Mouse (Mus musculus) forebrain, embryonic 16.5 days (tissue): ENCODE results near the gene Atxn2. TPM values are rescaled to one million over a fixed set of nuclear protein-coding genes. Genes with fewer than 3 reads are reported as not detected.
A peak's percentile ranks its signal among the peaks of the same experiment; 100 is the strongest.
"Not testable (repeated sequence)": the region's sequence is repeated elsewhere in the genome, so short reads cannot be mapped to it uniquely, and the experiment has no call there.

Experiments used
- ATAC-seq: fragments of 200-750 bp; cut with Nextera tagmentation; 2 replicates; pipeline ENCODE4 v1.8.0; 2017; ENCODE audit warnings: mild to moderate bottlenecking, moderate library complexity
- H3K27ac ChIP-seq: fragments of 300-500 bp; sonication (generic); 2 replicates; pipeline ENCODE4 v1.5.1; 2014; ENCODE audit warnings: low read length, control low read depth
- H3K27me3 ChIP-seq: fragments of 300-500 bp; sonication (generic); replicated peaks from 2 replicates; pipeline ENCODE4 v1.6.1; 2014; ENCODE audit warnings: low read length; ENCODE audit not compliant: control insufficient read depth, insufficient read depth
- H3K36me3 ChIP-seq: fragments of 300-500 bp; sonication (generic); 2 replicates; pipeline ENCODE4 v1.6.1; 2014; ENCODE audit not compliant: control insufficient read depth, insufficient read depth
- H3K4me1 ChIP-seq: fragments of 300-500 bp; sonication (generic); replicated peaks from 2 replicates; pipeline ENCODE4 v1.6.1; 2014; ENCODE audit warnings: low read length; ENCODE audit not compliant: control insufficient read depth, insufficient read depth
- H3K4me2 ChIP-seq: fragments of 300-500 bp; sonication (generic); 2 replicates; pipeline ENCODE4 v1.6.1; 2014; ENCODE audit warnings: mild to moderate bottlenecking, low read length, control low read depth
- H3K4me3 ChIP-seq: fragments of 300-500 bp; sonication (generic); replicated peaks from 2 replicates; pipeline ENCODE4 v1.5.1; 2014; ENCODE audit warnings: mild to moderate bottlenecking, low read length, control low read depth
- H3K9ac ChIP-seq: fragments of 300-500 bp; sonication (generic); replicated peaks from 2 replicates; pipeline ENCODE4 v1.6.1; 2014; ENCODE audit warnings: low read depth, low read length, control low read depth
- H3K9me3 ChIP-seq: fragments of 300-500 bp; sonication (generic); 2 replicates; pipeline ENCODE4 v1.6.1; 2016; ENCODE audit warnings: low read length; ENCODE audit not compliant: control insufficient read depth
- WGBS: fragments of 180-500 bp; shearing (Covaris S2); extraction: QIAGEN DNeasy Blood & Tissue Kit; methylation state at CpG from one replicate; pipeline ENCODE4 v1.1.7; 2014; 5-methylcytosine and 5-hydroxymethylcytosine counted together
- polyA plus RNA-seq: library from polyadenylated mRNA; unstranded; fragments of >200 nt; fragmentation: Nextera tagmentation; extraction: Ambion mirVana; gene quantifications from 2 replicates; pipeline ENCODE4 v1.2.1, GENCODE M21; 2015

Atxn2 gene
- polyA plus RNA-seq, 1 experiment from 2014 or later, result 58.3 TPM

DNA sequence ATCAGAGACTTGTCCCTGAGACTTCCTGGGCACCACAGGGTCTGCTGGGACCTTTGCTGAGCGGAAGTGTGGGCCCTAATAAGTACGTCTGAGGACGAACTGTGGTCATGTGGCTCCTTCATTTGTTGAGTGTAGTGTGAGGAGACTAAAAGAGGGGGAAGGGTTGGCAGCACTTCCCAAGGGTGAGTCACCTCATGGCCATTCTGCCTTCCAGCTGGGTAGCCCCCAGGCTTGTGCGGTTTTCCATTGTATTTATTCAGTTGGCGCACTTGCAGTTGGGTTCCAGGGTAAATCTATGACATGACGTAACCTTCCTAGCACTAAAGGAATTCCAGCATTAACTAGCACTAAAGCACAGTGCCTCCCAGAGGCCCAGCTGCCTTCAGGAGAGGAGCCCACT lies 25.6 kb upstream of the Atxn2 start:
- peak; percentile 20; the same call in 1 of the 2 replicates for ATAC-seq
- Histone ChIP-seq H3K9me3 (no peaks in the 10 kb centered on the region), H3K27me3 (no peaks in the 10 kb centered on the region), H3K4me1 (peaks cover 2% of the 10 kb centered on the region), H3K36me3 (peaks cover 29% of the 10 kb centered on the region), H3K4me3 (no peak overlapping the region), H3K27ac (no peak overlapping the region), H3K9ac (no peak overlapping the region), H3K4me2 (no peak overlapping the region)
- WGBS, result 68% methylated on average over 6 of the region's 6 CpGs

DNA sequence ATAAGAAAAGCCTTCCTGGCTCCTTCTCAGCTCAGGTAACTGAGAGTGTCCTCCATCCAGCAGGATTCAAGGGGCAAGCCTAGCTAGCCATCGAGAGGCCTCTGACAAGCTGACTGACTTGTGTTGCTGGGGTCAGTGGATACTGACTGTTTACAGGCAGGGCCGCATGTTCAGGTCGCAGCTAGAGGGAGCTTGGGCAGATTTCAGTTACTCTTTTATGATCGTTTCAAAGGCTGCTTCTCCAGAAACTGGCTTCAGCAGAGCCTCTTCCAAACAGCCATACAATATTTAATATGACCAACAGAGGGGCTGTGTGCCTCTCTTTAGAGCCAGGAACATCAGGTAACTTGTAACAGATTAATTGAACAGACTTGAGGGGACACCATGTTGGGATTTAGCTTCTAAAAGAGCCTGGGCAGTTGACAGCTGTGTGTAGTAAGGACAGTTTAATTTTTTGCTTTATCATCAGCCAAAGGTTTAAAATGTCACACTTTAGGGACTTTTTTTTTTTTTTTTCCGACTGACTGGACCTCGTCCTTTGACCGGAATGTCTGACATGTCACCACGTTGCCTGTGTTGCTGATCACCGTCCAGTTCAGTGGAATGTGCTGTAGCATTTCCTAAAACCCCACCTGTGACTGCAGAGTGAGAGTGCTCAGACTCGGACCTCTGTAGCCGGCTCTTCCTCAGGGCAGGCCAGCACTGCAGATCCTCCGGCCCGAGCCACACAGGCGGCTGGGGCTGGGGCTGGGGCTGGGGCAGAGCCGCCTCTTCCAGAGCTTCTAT lies 24.8 kb upstream of the Atxn2 start:
- Histone ChIP-seq H3K4me3 (no peak overlapping the region), H3K27me3 (no peaks in the 10 kb centered on the region), H3K4me2 (no peak overlapping the region), H3K36me3 (peaks cover 27% of the 10 kb centered on the region), H3K9me3 (no peaks in the 10 kb centered on the region), H3K27ac (no peak overlapping the region), H3K9ac (no peak overlapping the region), H3K4me1 (peaks cover 9% of the 10 kb centered on the region)
- ATAC-seq, result no peak
- WGBS, result 84% methylated on average over 15 of the region's 15 CpGs

DNA sequence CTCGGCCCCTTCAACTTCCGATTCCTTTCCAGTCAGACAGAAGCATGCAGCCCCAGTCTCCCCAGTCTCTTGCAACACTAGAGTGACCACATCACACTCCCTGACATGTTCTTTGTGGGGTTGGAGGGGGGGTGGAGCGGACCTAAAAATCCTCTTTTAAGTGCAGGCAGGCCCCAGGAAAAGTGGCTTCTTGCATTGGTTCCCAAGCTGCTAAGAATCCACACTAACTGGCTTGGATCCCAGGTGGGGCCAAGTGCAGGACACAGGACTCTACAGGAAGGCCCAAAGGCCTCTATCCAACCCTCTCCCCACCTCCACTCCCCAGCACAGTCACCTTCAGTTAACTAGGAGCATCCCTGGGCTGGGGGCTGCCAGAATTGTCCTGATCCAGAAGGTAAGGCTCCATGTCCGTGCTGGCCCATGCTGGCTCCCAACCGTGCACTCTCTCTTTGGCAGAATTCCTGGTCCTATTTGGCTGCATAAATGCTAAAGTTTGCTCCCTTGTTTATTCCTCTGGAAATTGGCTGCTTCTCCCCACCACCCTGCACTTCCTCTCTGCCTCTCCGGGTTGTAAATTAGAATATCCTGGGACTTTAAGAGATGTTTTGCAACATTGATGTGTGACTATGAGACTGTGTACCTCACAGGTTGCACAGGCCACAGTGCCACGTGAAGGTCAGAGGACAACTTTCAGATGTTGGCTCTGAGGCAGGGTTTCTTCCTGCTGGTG lies 20.5 kb upstream of the Atxn2 start:
- H3K27me3 ChIP-seq, result no peaks in the 10 kb centered on the region
- H3K27ac ChIP-seq, result peak overlapping the region; percentile 67
- H3K4me2 ChIP-seq, result no peak overlapping the region
- no peak overlapping the region for H3K4me3 ChIP-seq
- 66% methylated on average over 7 of the region's 7 CpGs for WGBS
- no peak overlapping the region for H3K9ac ChIP-seq
- ATAC-seq, result no peak
- no peaks in the 10 kb centered on the region for H3K9me3 ChIP-seq
- peaks cover 9% of the 10 kb centered on the region for H3K4me1 ChIP-seq
- peaks cover 12% of the 10 kb centered on the region for H3K36me3 ChIP-seq

- H3K4me1 ChIP-seq, H3K9ac ChIP-seq, H3K9me3 ChIP-seq, H3K36me3 ChIP-seq, ATAC-seq, H3K27me3 ChIP-seq, H3K4me2 ChIP-seq, H3K4me3 ChIP-seq, H3K27ac ChIP-seq: not testable (repeated sequence)
- 69% methylated on average over 7 of the region's 7 CpGs for WGBS
These were observed 19.7 kb upstream of the Atxn2 start for GRCm38 (mm10) chr5:121691436-121691835.

DNA sequence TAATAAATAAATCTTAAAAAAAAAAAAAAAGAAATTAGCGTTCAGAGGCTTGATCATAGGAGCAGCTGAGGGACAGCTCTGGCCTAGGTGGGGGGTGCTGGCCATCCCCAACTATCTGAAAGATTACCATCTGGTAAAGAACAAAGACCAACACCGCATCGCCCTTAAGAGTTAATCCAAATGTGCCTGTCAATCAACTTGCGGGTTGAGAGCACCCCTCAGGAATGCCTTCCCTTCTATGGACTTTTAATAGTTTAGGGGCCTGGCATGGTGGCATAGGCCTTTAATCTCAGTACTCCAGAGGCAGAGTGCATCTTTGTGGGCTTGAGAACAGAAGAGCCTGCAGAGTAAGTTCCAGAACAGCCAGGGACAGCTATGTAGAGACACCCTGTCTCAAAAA lies 18.2 kb upstream of the Atxn2 start:
- ATAC-seq, result no peak
- WGBS, result 72% methylated on average over 4 of the region's 4 CpGs
- Histone ChIP-seq H3K9me3 (no peaks in the 10 kb centered on the region), H3K9ac (no peak overlapping the region), H3K27me3 (no peaks in the 10 kb centered on the region), H3K4me1 (peaks cover 9% of the 10 kb centered on the region), H3K4me2 (no peak overlapping the region), H3K36me3 (no peaks in the 10 kb centered on the region), H3K4me3 (no peak overlapping the region), H3K27ac (no peak overlapping the region)

GRCm38 (mm10) chr5:121696761-121697160 lies 14.4 kb upstream of the Atxn2 start:
- Histone ChIP-seq H3K4me1 (no peaks in the 10 kb centered on the region), H3K9me3 (no peaks in the 10 kb centered on the region), H3K9ac (no peak overlapping the region), H3K4me2 (no peak overlapping the region), H3K36me3 (no peaks in the 10 kb centered on the region), H3K27ac (no peak overlapping the region), H3K27me3 (no peaks in the 10 kb centered on the region), H3K4me3 (no peak overlapping the region)
- ATAC-seq, result no peak
- 38% methylated on average over 6 of the region's 6 CpGs for WGBS

- H3K36me3 ChIP-seq, result no peaks in the 10 kb centered on the region
- peaks cover 6% of the 10 kb centered on the region for H3K4me1 ChIP-seq
- no peak overlapping the region for H3K27ac ChIP-seq
- no peaks in the 10 kb centered on the region for H3K27me3 ChIP-seq
- no peak overlapping the region for H3K4me3 ChIP-seq
- WGBS, result 59% methylated on average over 5 of the region's 5 CpGs
- H3K9ac ChIP-seq, result no peak overlapping the region
- no peak overlapping the region for H3K4me2 ChIP-seq
- no peaks in the 10 kb centered on the region for H3K9me3 ChIP-seq
- no peak for ATAC-seq
These were observed 11.2 kb upstream of the Atxn2 start for GRCm38 (mm10) chr5:121699891-121700290.

GRCm38 (mm10) chr5:121700496-121700895 lies 10.6 kb upstream of the Atxn2 start:
- H3K36me3 ChIP-seq, result no peaks in the 10 kb centered on the region
- no peaks in the 10 kb centered on the region for H3K27me3 ChIP-seq
- ATAC-seq, result no peak
- H3K9ac ChIP-seq, result peak overlapping the region; percentile 26; the same call in 1 of the 2 replicates
- 31% methylated on average over 11 of the region's 11 CpGs for WGBS
- no peak overlapping the region for H3K27ac ChIP-seq
- peaks cover 8% of the 10 kb centered on the region for H3K4me1 ChIP-seq
- H3K4me3 ChIP-seq, result no peak overlapping the region
- H3K4me2 ChIP-seq, result no peak overlapping the region
- no peaks in the 10 kb centered on the region for H3K9me3 ChIP-seq

- WGBS, result 68% methylated on average over 8 of the region's 8 CpGs
- no peak for ATAC-seq
These were observed 9.9 kb upstream of the Atxn2 start for GRCm38 (mm10) chr5:121701111-121701769.

More at GRCm38 (mm10) chr5:121701111-121701769, 9.9 kb upstream of the Atxn2 start:
- Histone ChIP-seq H3K9ac (no peak overlapping the region), H3K27me3 (no peaks in the 10 kb centered on the region), H3K36me3 (no peaks in the 10 kb centered on the region), H3K4me3 (no peak overlapping the region), H3K4me2 (no peak overlapping the region), H3K9me3 (no peaks in the 10 kb centered on the region), H3K27ac (no peak overlapping the region), H3K4me1 (peaks cover 8% of the 10 kb centered on the region)
